Mouse (Mus musculus) C2C12 (cell line): ENCODE results near the gene Fbxl13.

ENCODE experiments used
- CEBPB ChIP-seq: IDR thresholded peaks from one replicate; pipeline ENCODE4 v1.6.1; 2011; ENCODE audit warnings: low read depth, mild to moderate bottlenecking, control low read depth, moderate library complexity
- CTCF ChIP-seq: IDR thresholded peaks from one replicate; pipeline ENCODE4 v1.5.1; 2011; ENCODE audit not compliant: control insufficient read depth, insufficient read depth, insufficient read length
- FOSL1 ChIP-seq: IDR thresholded peaks from one replicate; pipeline ENCODE4 v1.8.0; 2011; ENCODE audit warnings: mild to moderate bottlenecking, low read length; ENCODE audit not compliant: poor library complexity, insufficient read depth, severe bottlenecking
- MAX ChIP-seq: IDR thresholded peaks from one replicate; pipeline ENCODE4 v1.6.1; 2011; ENCODE audit warnings: mild to moderate bottlenecking, control low read depth
- MYOD1 ChIP-seq: IDR thresholded peaks from one replicate; pipeline ENCODE4 v1.6.1; 2011; ENCODE audit warnings: low read depth; ENCODE audit not compliant: control insufficient read depth, insufficient read length
- MYOG ChIP-seq: IDR thresholded peaks from one replicate; pipeline ENCODE4 v1.6.1; 2011; ENCODE audit not compliant: control insufficient read depth, insufficient read length; ENCODE audit errors: extremely low read depth
- USF1 ChIP-seq: IDR thresholded peaks from one replicate; pipeline ENCODE4 v1.6.1; 2011; ENCODE audit warnings: low read depth, mild to moderate bottlenecking, control low read depth, moderate library complexity

DNA sequence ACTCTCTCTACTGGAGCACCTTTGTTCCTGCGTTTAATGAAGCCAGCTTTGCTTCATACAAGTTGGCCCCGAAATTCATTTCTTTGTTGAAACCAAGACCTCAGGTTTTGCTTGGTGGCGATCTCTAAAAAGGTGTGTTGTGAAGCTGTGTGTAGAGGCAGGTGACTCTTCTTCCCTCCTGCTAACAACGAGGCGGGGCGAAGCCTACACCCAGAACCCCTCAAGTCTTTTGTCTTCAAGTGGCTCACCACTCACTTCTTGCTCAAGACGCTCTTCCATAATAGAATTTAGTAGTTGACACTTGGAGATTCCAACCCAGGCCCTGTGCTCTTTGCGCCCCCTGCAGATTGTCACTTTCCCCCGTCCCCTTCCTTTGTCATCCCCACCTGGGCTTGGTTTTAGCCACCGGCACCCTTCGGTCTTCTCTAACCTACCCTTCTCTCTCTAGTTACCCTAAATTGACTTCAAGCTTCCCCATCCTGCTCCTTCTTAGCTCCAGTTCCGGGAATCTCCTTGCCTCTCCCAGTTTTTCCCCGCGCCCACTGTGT, 469 bp downstream of the Fbxl13 start:
- TF ChIP-seq CTCF, result no peak
- TF ChIP-seq MAX, result no peak
- TF ChIP-seq USF1, result no peak
- no peak for TF ChIP-seq CEBPB
- TF ChIP-seq MYOG, result no peak
- TF ChIP-seq MYOD1, result no peak
- TF ChIP-seq FOSL1, result no peak
